ENCODE assay signal across 8 mouse cellular contexts in the genomic region with DNA sequence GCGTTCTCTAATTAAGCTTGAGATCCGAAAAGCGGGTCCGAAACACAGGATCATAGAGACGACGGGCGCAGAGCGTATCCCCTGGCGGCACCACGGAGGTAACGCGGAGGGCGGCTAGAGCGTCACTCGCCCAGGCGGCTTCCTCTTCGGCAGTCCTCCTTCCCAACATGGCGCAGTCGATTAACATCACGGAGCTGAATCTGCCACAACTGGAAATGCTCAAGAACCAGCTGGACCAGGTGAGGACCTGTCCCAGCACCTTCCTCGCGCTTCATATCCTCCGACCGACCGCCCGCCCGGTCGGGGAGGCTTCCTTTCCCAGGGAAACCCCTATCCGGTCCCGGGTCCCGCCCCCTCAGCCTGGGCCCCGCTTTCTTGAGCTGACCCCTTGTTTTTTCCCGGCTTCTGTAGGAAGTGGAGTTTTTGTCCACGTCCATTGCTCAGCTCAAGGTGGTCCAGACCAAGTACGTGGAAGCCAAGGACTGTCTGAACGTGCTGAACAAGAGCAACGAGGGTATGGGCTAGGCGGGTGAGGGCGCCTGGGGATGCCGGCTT. TPM values are rescaled to one million over a fixed set of nuclear protein-coding genes. Genes with fewer than 3 reads are reported as not detected.
DNase-seq lines count a peak whose midpoint lies in the region; ATAC-seq and TF ChIP-seq lines count a peak whose summit lies in the region.

Pfdn5 (plus strand) TSS at position 95 of the 555 bp plus-strand sequence.

- H3K36me3 ChIP-seq in ES-Bruce4 (ENCODE audit: control insufficient read depth, insufficient read depth, low read length, poor library complexity, severe bottlenecking), result peaks cover 25% of the 10 kb centered on the region
- H3K36me3 ChIP-seq in forebrain, embryonic 13.5 days (ENCODE audit: poor library complexity, severe bottlenecking), result peaks cover 57% of the 10 kb centered on the region
- peaks cover 43% of the 10 kb centered on the region for H3K36me3 ChIP-seq in heart, postnatal 0 days (replicated peaks; ENCODE audit: control insufficient read depth, insufficient read depth, low read length)
- peaks cover 62% of the 10 kb centered on the region for H3K36me3 ChIP-seq in liver, embryonic 15.5 days (replicated peaks)
- peaks cover 6% of the 10 kb centered on the region; the same call in 1 of the 2 replicates for H3K36me3 ChIP-seq in neural tube, embryonic 11.5 days (ENCODE audit: control insufficient read depth, insufficient read depth, low read length)
- H3K36me3 ChIP-seq in stomach, embryonic 16.5 days (ENCODE audit: control insufficient read depth, insufficient read depth, low read length), result peaks cover 5% of the 10 kb centered on the region; the same call in 1 of the 2 replicates

- peak within 1 kb of the TSS; percentile 72 for H3K9ac ChIP-seq in ES-Bruce4 (ENCODE audit: low read depth, poor library complexity, severe bottlenecking)
- peak within 1 kb of the TSS; percentile 89 for H3K9ac ChIP-seq in forebrain, embryonic 13.5 days
- peak within 1 kb of the TSS; percentile 65 for H3K9ac ChIP-seq in heart, postnatal 0 days (replicated peaks; ENCODE audit: low read depth, low read length)
- peak within 1 kb of the TSS; percentile 73 for H3K9ac ChIP-seq in liver, embryonic 15.5 days
- H3K9ac ChIP-seq in neural tube, embryonic 11.5 days (ENCODE audit: low read length), result peak within 1 kb of the TSS; percentile 79
- peak within 1 kb of the TSS; percentile 81 for H3K9ac ChIP-seq in stomach, embryonic 16.5 days (ENCODE audit: low read length)

- H3K4me1 ChIP-seq in ES-Bruce4 (ENCODE audit: control insufficient read depth, insufficient read depth, low read length), result no peaks in the 10 kb centered on the region
- H3K4me1 ChIP-seq in forebrain, embryonic 13.5 days, result peaks cover 15% of the 10 kb centered on the region
- H3K4me1 ChIP-seq in heart, postnatal 0 days (ENCODE audit: control insufficient read depth, insufficient read depth), result peaks cover 6% of the 10 kb centered on the region; the same call in 1 of the 2 replicates
- H3K4me1 ChIP-seq in liver, embryonic 15.5 days (replicated peaks), result peaks cover 15% of the 10 kb centered on the region
- peaks cover 2% of the 10 kb centered on the region; the same call in 1 of the 2 replicates for H3K4me1 ChIP-seq in neural tube, embryonic 11.5 days (ENCODE audit: control insufficient read depth, insufficient read depth, low read length)
- H3K4me1 ChIP-seq in stomach, embryonic 16.5 days (ENCODE audit: control insufficient read depth, insufficient read depth, low read length), result peaks cover 10% of the 10 kb centered on the region; the same call in 1 of the 2 replicates

- H3K4me3 ChIP-seq in ES-Bruce4 (ENCODE audit: low read depth, low read length), result peak within 1 kb of the TSS; percentile 99
- peak within 1 kb of the TSS; percentile 95 for H3K4me3 ChIP-seq in forebrain, embryonic 13.5 days
- peak within 1 kb of the TSS; percentile 70 for H3K4me3 ChIP-seq in heart, postnatal 0 days (ENCODE audit: low read depth, low read length)
- H3K4me3 ChIP-seq in liver, embryonic 15.5 days (replicated peaks), result peak within 1 kb of the TSS; percentile 69
- H3K4me3 ChIP-seq in neural tube, embryonic 11.5 days (ENCODE audit: low read depth, low read length), result peak within 1 kb of the TSS; percentile 82
- H3K4me3 ChIP-seq in stomach, embryonic 16.5 days (replicated peaks; ENCODE audit: low read length), result peak within 1 kb of the TSS; percentile 76

- ATAC-seq in cerebellum, adult (ENCODE audit: insufficient number of reproducible peaks, low FRiP score, low TSS enrichment), result peak; percentile 92
- peak; percentile 97 for ATAC-seq in forebrain, embryonic 13.5 days
- peak; percentile 86 for ATAC-seq in heart, postnatal 0 days (ENCODE audit: insufficient read depth, low read depth)
- ATAC-seq in liver, embryonic 15.5 days (ENCODE audit: insufficient read depth), result peak; percentile 92
- peak; percentile 76; the same call in 1 of the 2 replicates for ATAC-seq in neural tube, embryonic 11.5 days (ENCODE audit: insufficient read depth, low FRiP score, low TSS enrichment)
- ATAC-seq in stomach, embryonic 16.5 days (ENCODE audit: insufficient read depth, low FRiP score), result peak; percentile 90

- no peaks in the 10 kb centered on the region for H3K27me3 ChIP-seq in ES-Bruce4 (ENCODE audit: control insufficient read depth, insufficient read depth, low read length, poor library complexity, severe bottlenecking)
- no peaks in the 10 kb centered on the region for H3K27me3 ChIP-seq in forebrain, embryonic 13.5 days
- no peaks in the 10 kb centered on the region for H3K27me3 ChIP-seq in heart, postnatal 0 days (ENCODE audit: control insufficient read depth, insufficient read depth, low read length)
- H3K27me3 ChIP-seq in liver, embryonic 15.5 days, result no peaks in the 10 kb centered on the region
- no peaks in the 10 kb centered on the region for H3K27me3 ChIP-seq in neural tube, embryonic 11.5 days (ENCODE audit: control insufficient read depth, insufficient read depth, low read length)
- no peaks in the 10 kb centered on the region for H3K27me3 ChIP-seq in stomach, embryonic 16.5 days (ENCODE audit: control insufficient read depth, insufficient read depth, low read length)

- TF ChIP-seq POLR2A in ES-Bruce4 (IDR thresholded peaks at IDR 0.05; ENCODE audit: insufficient read depth, low read length), result no peak

- H3K9me3 ChIP-seq in ES-Bruce4 (replicated peaks; ENCODE audit: control insufficient read depth, insufficient read depth, low read length, poor library complexity, severe bottlenecking), result no peaks in the 10 kb centered on the region
- H3K9me3 ChIP-seq in forebrain, embryonic 13.5 days (replicated peaks), result no peaks in the 10 kb centered on the region
- H3K9me3 ChIP-seq in heart, postnatal 0 days (replicated peaks; ENCODE audit: control insufficient read depth, low read length), result no peaks in the 10 kb centered on the region
- H3K9me3 ChIP-seq in liver, embryonic 15.5 days (replicated peaks), result no peaks in the 10 kb centered on the region
- H3K9me3 ChIP-seq in neural tube, embryonic 11.5 days (ENCODE audit: control insufficient read depth, low read length), result no peaks in the 10 kb centered on the region
- H3K9me3 ChIP-seq in stomach, embryonic 16.5 days (replicated peaks; ENCODE audit: control insufficient read depth, low read length), result no peaks in the 10 kb centered on the region

- WGBS in forebrain, embryonic 13.5 days, result under 1% methylated on average over 40 of the region's 40 CpGs
- WGBS in heart, postnatal 0 days, result under 1% methylated on average over 40 of the region's 40 CpGs
- WGBS in liver, embryonic 15.5 days (ENCODE audit: insufficient replicate concordance), result under 1% methylated on average over 40 of the region's 40 CpGs
- under 1% methylated on average over 40 of the region's 40 CpGs for WGBS in neural tube, embryonic 11.5 days
- under 1% methylated on average over 40 of the region's 40 CpGs for WGBS in stomach, embryonic 16.5 days

- peak within 1 kb of the TSS; percentile 88 for H3K4me2 ChIP-seq in forebrain, embryonic 13.5 days
- peak within 1 kb of the TSS; percentile 65 for H3K4me2 ChIP-seq in heart, postnatal 0 days (ENCODE audit: low read depth, low read length)
- H3K4me2 ChIP-seq in liver, embryonic 15.5 days, result peak within 1 kb of the TSS; percentile 71
- peak within 1 kb of the TSS; percentile 46 for H3K4me2 ChIP-seq in neural tube, embryonic 11.5 days (ENCODE audit: low read depth)
- H3K4me2 ChIP-seq in stomach, embryonic 16.5 days (ENCODE audit: low read depth, low read length), result peak within 1 kb of the TSS; percentile 70

- TF ChIP-seq EP300 in ES-Bruce4 (IDR thresholded peaks at IDR 0.05; ENCODE audit: insufficient read depth, low read depth, low read length), result 0 out of 2 replicates have a peak, but pooled peaks have one; percentile 45
- TF ChIP-seq EP300 in heart, postnatal 0 days (IDR thresholded peaks at IDR 0.05; ENCODE audit: low read depth), result no peak

- peak within 1 kb of the TSS; percentile 75; the same call in 1 of the 2 replicates for H3K27ac ChIP-seq in ES-Bruce4 (ENCODE audit: insufficient read depth, low read length)
- H3K27ac ChIP-seq in forebrain, embryonic 13.5 days, result no peak within 1 kb of the TSS
- peak within 1 kb of the TSS; percentile 78 for H3K27ac ChIP-seq in heart, postnatal 0 days (ENCODE audit: low read depth)
- peak within 1 kb of the TSS; percentile 69 for H3K27ac ChIP-seq in liver, embryonic 15.5 days (replicated peaks)
- peak within 1 kb of the TSS; percentile 49; the same call in 1 of the 2 replicates for H3K27ac ChIP-seq in neural tube, embryonic 11.5 days (ENCODE audit: low read depth, low read length)
- H3K27ac ChIP-seq in stomach, embryonic 16.5 days (ENCODE audit: low read length), result peak within 1 kb of the TSS; percentile 67; the same call in 1 of the 2 replicates

- no peak for TF ChIP-seq CTCF in ES-Bruce4 (IDR thresholded peaks at IDR 0.05; ENCODE audit: low read depth, low read length)
- TF ChIP-seq CTCF in heart, postnatal 0 days (IDR thresholded peaks at IDR 0.05; ENCODE audit: low read depth), result peak; percentile 37

- peak; percentile 84 for DNase-seq in heart, postnatal 0 days (ENCODE audit: low spot score)
- peak; percentile 92 to 93 for DNase-seq in kidney, postnatal 36 days
- peak; percentile 85 for DNase-seq in neural tube, embryonic 11.5 days (ENCODE audit: low spot score)

RNA-seq across cellular contexts. Expression of gene Pfdn5, which starts in this region (rescaled TPM):
- 233 and 309 TPM in 2 replicates for polyA plus RNA-seq in ES-Bruce4 (2011; ENCODE audit: insufficient read depth, insufficient read length, low read depth, missing spikeins)
- polyA plus RNA-seq in forebrain, embryonic 13.5 days (2015; fragmentation: Nextera tagmentation; extraction: Ambion mirVana), result 470 and 502 TPM in 2 replicates
- total RNA-seq in heart, postnatal 0 days (2014; rRNA removed; ENCODE audit: low replicate concordance), result 90.7 and 148 TPM in 2 replicates
- 344 and 362 TPM in 2 replicates for polyA plus RNA-seq in heart, postnatal 0 days (2015; fragmentation: Nextera tagmentation; extraction: Ambion mirVana)
- polyA plus RNA-seq in liver, embryonic 15.5 days (2015; fragmentation: Nextera tagmentation; extraction: Ambion mirVana), result 104 and 114 TPM in 2 replicates
- 386 and 396 TPM in 2 replicates for polyA plus RNA-seq in neural tube, embryonic 11.5 days (2014; fragmentation: Nextera tagmentation; extraction: Ambion mirVana)
- 305 and 321 TPM in 2 replicates for polyA plus RNA-seq in stomach, embryonic 16.5 days (2015; fragmentation: Nextera tagmentation; extraction: Ambion mirVana)
